Mouse (Mus musculus) neural tube, embryonic 15.5 days (tissue): Measurements from ENCODE around the gene Rpl39l. TPM values are rescaled to one million over a fixed set of nuclear protein-coding genes. Genes with fewer than 3 reads are reported as not detected.
"Not testable (repeated sequence)": the region's sequence is repeated elsewhere in the genome, so short reads cannot be mapped to it uniquely, and the experiment has no call there.

Source experiments
- ATAC-seq: fragments of 200-750 bp; cut with Nextera tagmentation; 2 replicates; pipeline ENCODE4 v1.8.0; 2017; ENCODE audit warnings: mild to moderate bottlenecking, moderate TSS enrichment, moderate library complexity; ENCODE audit not compliant: low FRiP score
- H3K27ac ChIP-seq: fragments of 300-500 bp; sonication (generic); replicated peaks from 2 replicates; pipeline ENCODE4 v1.5.1; 2015; ENCODE audit warnings: mild to moderate bottlenecking, inconsistent platforms
- H3K27me3 ChIP-seq: fragments of 300-500 bp; sonication (generic); replicated peaks from 2 replicates; pipeline ENCODE4 v1.6.1; 2015; ENCODE audit warnings: inconsistent platforms
- H3K36me3 ChIP-seq: fragments of 300-500 bp; sonication (generic); 2 replicates; pipeline ENCODE4 v1.6.1; 2015; ENCODE audit warnings: inconsistent platforms
- H3K4me1 ChIP-seq: fragments of 300-500 bp; sonication (generic); 2 replicates; pipeline ENCODE4 v1.6.1; 2015; ENCODE audit warnings: inconsistent platforms
- H3K4me2 ChIP-seq: fragments of 300-500 bp; sonication (generic); 2 replicates; pipeline ENCODE4 v1.6.1; 2015; ENCODE audit warnings: inconsistent platforms, mild to moderate bottlenecking, moderate library complexity
- H3K4me3 ChIP-seq: fragments of 300-500 bp; sonication (generic); replicated peaks from 2 replicates; pipeline ENCODE4 v1.5.1; 2015; ENCODE audit warnings: mild to moderate bottlenecking, inconsistent platforms
- H3K9ac ChIP-seq: fragments of 300-500 bp; sonication (generic); replicated peaks from 2 replicates; pipeline ENCODE4 v1.6.1; 2015; ENCODE audit warnings: mild to moderate bottlenecking, inconsistent platforms
- H3K9me3 ChIP-seq: fragments of 300-500 bp; sonication (generic); replicated peaks from 2 replicates; pipeline ENCODE4 v1.6.1; 2016; ENCODE audit warnings: inconsistent platforms
- WGBS: fragments of 180-500 bp; shearing (Covaris S2); methylation state at CpG from one replicate; pipeline ENCODE4 v1.1.7; 2015; ENCODE audit warnings: mixed read lengths; 5-methylcytosine and 5-hydroxymethylcytosine counted together
- polyA plus RNA-seq: library from polyadenylated mRNA; unstranded; fragments of >200 nt; fragmentation: Nextera tagmentation; extraction: Ambion mirVana; gene quantifications from 2 replicates; pipeline ENCODE4 v1.2.1, GENCODE M21; 2015

Gene Rpl39l
- 0.31 and 1.0 TPM in 2 replicates for polyA plus RNA-seq

GRCm38 (mm10) chr16:10170005-10170404, at the start of gene Rpl39l:
TSS of gene Rpl39l (plus strand) at chr16:10170226.
- H3K9ac ChIP-seq, result no peak within 1 kb of the TSS
- no peak within 1 kb of the TSS for H3K27ac ChIP-seq
- no peak for ATAC-seq
- WGBS, result 91% methylated on average over 22 of the region's 22 CpGs
- peaks cover 8% of the 10 kb centered on the region; the same call in 1 of the 2 replicates for H3K9me3 ChIP-seq
- H3K4me3 ChIP-seq, result no peak within 1 kb of the TSS
- H3K36me3 ChIP-seq, result no peaks in the 10 kb centered on the region
- H3K4me1 ChIP-seq, result no peaks in the 10 kb centered on the region
- no peaks in the 10 kb centered on the region for H3K27me3 ChIP-seq
- H3K4me2 ChIP-seq, result no peak within 1 kb of the TSS

- WGBS, result 90% methylated on average over 1 of the region's 1 CpGs
- Histone ChIP-seq H3K9me3 (no peaks in the 10 kb centered on the region), H3K27ac (no peak overlapping the region), H3K9ac (no peak overlapping the region), H3K4me3 (no peak overlapping the region), H3K4me2 (no peak overlapping the region), H3K27me3 (no peaks in the 10 kb centered on the region), H3K36me3 (no peaks in the 10 kb centered on the region), H3K4me1 (no peaks in the 10 kb centered on the region)
- ATAC-seq, result no peak
These were observed 42.4 kb upstream of the Rpl39l start for GRCm38 (mm10) chr16:10127586-10127985.

- no peaks in the 10 kb centered on the region for H3K27me3 ChIP-seq
- no peaks in the 10 kb centered on the region for H3K36me3 ChIP-seq
- WGBS, result 84% methylated on average over 2 of the region's 2 CpGs
- no peak overlapping the region for H3K9ac ChIP-seq
- no peak for ATAC-seq
- H3K4me1 ChIP-seq, result no peaks in the 10 kb centered on the region
- H3K4me2 ChIP-seq, result no peak overlapping the region
- H3K4me3 ChIP-seq, result no peak overlapping the region
- H3K9me3 ChIP-seq, result no peaks in the 10 kb centered on the region
- no peak overlapping the region for H3K27ac ChIP-seq
These were observed 40.7 kb upstream of the Rpl39l start for GRCm38 (mm10) chr16:10129052-10129911.

- Histone ChIP-seq H3K9ac (no peak overlapping the region), H3K27me3 (no peaks in the 10 kb centered on the region), H3K4me3 (no peak overlapping the region), H3K9me3 (no peaks in the 10 kb centered on the region), H3K4me2 (no peak overlapping the region), H3K36me3 (no peaks in the 10 kb centered on the region), H3K4me1 (no peaks in the 10 kb centered on the region), H3K27ac (no peak overlapping the region)
- no peak for ATAC-seq
- WGBS, result 81% methylated on average over 2 of the region's 2 CpGs
These were observed 26.9 kb upstream of the Rpl39l start for GRCm38 (mm10) chr16:10143166-10143565.

GRCm38 (mm10) chr16:10147401-10147800, 22.6 kb upstream of the Rpl39l start:
- ATAC-seq, result no peak
- no peaks in the 10 kb centered on the region for H3K4me1 ChIP-seq
- no peaks in the 10 kb centered on the region for H3K36me3 ChIP-seq
- H3K9ac ChIP-seq, result no peak overlapping the region
- H3K27me3 ChIP-seq, result no peaks in the 10 kb centered on the region
- no peak overlapping the region for H3K4me2 ChIP-seq
- WGBS, result 94% methylated on average over 5 of the region's 5 CpGs
- H3K4me3 ChIP-seq, result no peak overlapping the region
- no peaks in the 10 kb centered on the region for H3K9me3 ChIP-seq
- no peak overlapping the region for H3K27ac ChIP-seq

- Histone ChIP-seq H3K4me1 (no peaks in the 10 kb centered on the region), H3K27ac (no peak overlapping the region), H3K9me3 (peaks cover 9% of the 10 kb centered on the region; the same call in 1 of the 2 replicates), H3K4me3 (no peak overlapping the region), H3K27me3 (no peaks in the 10 kb centered on the region), H3K9ac (no peak overlapping the region), H3K36me3 (no peaks in the 10 kb centered on the region), H3K4me2 (no peak overlapping the region)
- WGBS, result 91% methylated on average over 8 of the region's 8 CpGs
- ATAC-seq, result no peak
These were observed 712 bp upstream of the Rpl39l start for GRCm38 (mm10) chr16:10169123-10169905.

GRCm38 (mm10) chr16:10171276-10171675, 1.2 kb downstream of the Rpl39l start:
- ATAC-seq, result no peak
- WGBS, result 92% methylated on average over 4 of the region's 4 CpGs
- Histone ChIP-seq H3K9me3 (no peaks in the 10 kb centered on the region), H3K4me2 (no peak overlapping the region), H3K27ac (no peak overlapping the region), H3K4me1 (no peaks in the 10 kb centered on the region), H3K4me3 (no peak overlapping the region), H3K9ac (no peak overlapping the region), H3K27me3 (no peaks in the 10 kb centered on the region), H3K36me3 (no peaks in the 10 kb centered on the region)

- no peak overlapping the region for H3K4me3 ChIP-seq
- H3K27ac ChIP-seq, result no peak overlapping the region
- no peaks in the 10 kb centered on the region for H3K27me3 ChIP-seq
- ATAC-seq, result no peak
- 88% methylated on average over 3 of the region's 3 CpGs for WGBS
- H3K9me3 ChIP-seq, result no peaks in the 10 kb centered on the region
- H3K9ac ChIP-seq, result no peak overlapping the region
- H3K4me2 ChIP-seq, result no peak overlapping the region
- H3K36me3 ChIP-seq, result no peaks in the 10 kb centered on the region
- H3K4me1 ChIP-seq, result no peaks in the 10 kb centered on the region
These were observed 2.3 kb downstream of the Rpl39l start for GRCm38 (mm10) chr16:10172179-10172820.

GRCm38 (mm10) chr16:10187461-10187860, 17.4 kb downstream of the Rpl39l start:
- H3K9ac ChIP-seq, H3K27me3 ChIP-seq, H3K4me1 ChIP-seq, H3K27ac ChIP-seq, H3K36me3 ChIP-seq, H3K4me3 ChIP-seq, H3K4me2 ChIP-seq, ATAC-seq: not testable (repeated sequence)
- WGBS, result 98% methylated on average over 10 of the region's 10 CpGs
- H3K9me3 ChIP-seq, result peaks cover 36% of the 10 kb centered on the region; the same call in 1 of the 2 replicates

GRCm38 (mm10) chr16:10192679-10193506, 22.9 kb downstream of the Rpl39l start, which contains the start of gene Atf7ip2:
TSS of gene Atf7ip2 (plus strand) at chr16:10192712.
- Histone ChIP-seq H3K27me3 (peaks cover 7% of the 10 kb centered on the region; the same call in 1 of the 2 replicates), H3K36me3 (no peaks in the 10 kb centered on the region), H3K9me3 (0 out of 2 replicates have a peak, but pooled peaks cover 3% of the 10 kb centered on the region), H3K27ac (no peak within 1 kb of the TSS), H3K9ac (peak within 1 kb of the TSS; percentile 36; the same call in 1 of the 2 replicates), H3K4me2 (peak within 1 kb of the TSS; percentile 88), H3K4me1 (peaks cover 8% of the 10 kb centered on the region), H3K4me3 (peak within 1 kb of the TSS; percentile 48)
- peak; percentile 96 for ATAC-seq
- WGBS, result under 1% methylated on average over 61 of the region's 63 CpGs

GRCm38 (mm10) chr16:10208777-10209176, 38.8 kb downstream of the Rpl39l start:
- ATAC-seq, result no peak
- no peak overlapping the region for H3K9ac ChIP-seq
- 90% methylated on average over 1 of the region's 1 CpGs for WGBS
- H3K4me3 ChIP-seq, result no peak overlapping the region
- H3K36me3 ChIP-seq, result no peaks in the 10 kb centered on the region
- no peak overlapping the region for H3K27ac ChIP-seq
- H3K4me2 ChIP-seq, result no peak overlapping the region
- H3K4me1 ChIP-seq, result no peaks in the 10 kb centered on the region
- H3K9me3 ChIP-seq, result no peaks in the 10 kb centered on the region
- H3K27me3 ChIP-seq, result no peaks in the 10 kb centered on the region
